Mouse (Mus musculus) layer of hippocampus, postnatal 10 days (tissue): ENCODE measurements around the gene Gm3317. TPM values are rescaled to one million over a fixed set of nuclear protein-coding genes. Genes with fewer than 3 reads are reported as not detected.
"Not testable (repeated sequence)": the region's sequence is repeated elsewhere in the genome, so short reads cannot be mapped to it uniquely, and the experiment has no call there.

Experiments
- DNase-seq, 2 experiments: peaks; one replicate each; pipeline ENCODE4 v3.0.0; 2021; ENCODE audit warnings: low spot score in 2 of 2
- long read RNA-seq: library from polyadenylated mRNA; stranded (forward); transcript quantifications from one replicate; pipeline ENCODE4 v2.0.0, GENCODE M21; 2023
- total RNA-seq, 2 experiments: library from RNA; stranded (reverse); gene quantifications; 2 replicates each; pipeline ENCODE4 v1.2.3; 2021

The Gm3317 gene
- not detected for total RNA-seq
- long read RNA-seq, partial matches to known transcripts = 0 of 1 reads
- long read RNA-seq, other reads (novel, unspliced or antisense) = 1 of 1 reads

- DNase-seq = not testable (repeated sequence)
These were observed at the start of gene Gm3317 for GRCm38 (mm10) chr14:5164235-5164634. Gene Gm3317 (plus strand): TSS chr14:5164535.

DNA sequence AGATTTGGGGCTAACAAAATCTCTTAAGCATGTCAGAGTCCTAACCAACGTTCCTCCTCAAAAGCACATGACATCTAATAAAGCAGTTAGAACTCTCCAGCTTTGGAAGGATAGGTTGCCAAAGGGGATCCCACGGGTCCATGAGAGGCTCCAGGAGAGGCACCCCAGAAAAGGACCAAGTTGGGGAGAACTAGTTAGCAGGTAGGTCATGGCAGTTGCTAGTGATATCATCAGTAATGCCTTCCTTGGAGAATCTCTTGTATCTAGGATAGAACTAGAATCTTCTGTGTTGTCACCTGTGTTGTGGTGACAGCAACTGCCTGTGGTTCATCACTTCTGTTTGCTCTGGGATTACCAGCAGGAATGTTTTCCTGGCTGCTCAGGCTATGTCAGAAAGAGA is 33.1 kb upstream of the Gm3317 start, which contains the start of gene Gm8279:
Gene Gm8279 (plus strand): TSS at position 301 of the 400 bp plus-strand sequence.
- not testable (repeated sequence) for DNase-seq

DNA sequence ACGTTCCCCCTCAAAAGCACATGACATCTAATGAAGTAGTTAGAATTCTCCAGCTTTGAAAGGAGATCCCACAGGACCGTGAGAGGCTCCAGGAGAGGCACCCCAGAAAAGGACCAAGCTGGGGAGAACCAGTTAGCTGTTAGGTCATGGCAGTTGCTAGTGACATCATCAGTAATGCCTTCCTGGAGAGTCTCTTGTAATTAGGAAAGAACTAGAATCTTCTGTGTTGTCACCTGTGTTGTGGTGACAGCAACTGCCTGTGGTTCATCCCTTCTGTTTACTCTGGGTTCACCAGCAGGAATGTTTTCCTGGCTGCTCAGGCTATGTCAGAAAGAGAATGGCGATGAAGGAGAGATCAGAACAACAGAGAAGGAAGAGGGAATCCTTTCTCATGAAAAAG is 21.2 kb downstream of the Gm3317 start, which contains the start of gene Gm8271:
Gene Gm8271 (plus strand): TSS at position 301 of the 400 bp plus-strand sequence.
- not testable (repeated sequence) for DNase-seq

Other genes with a start within 250 kb of the Gm3317 start
- not detected for gene Gm8297, start 180.6 kb upstream of the Gm3317 start, total RNA-seq
- not detected for gene Gm3298, start 148.6 kb upstream of the Gm3317 start, total RNA-seq
- not detected for gene 4930555G01Rik, start 113.9 kb upstream of the Gm3317 start, total RNA-seq
- 1 to 10 TPM; 4.8 to 5.2 TPM for gene Gm8281, start 93.5 kb upstream of the Gm3317 start, total RNA-seq
- not detected for gene Gm8279, start 33.0 kb upstream of the Gm3317 start, total RNA-seq
- not detected for gene Gm8271, start 21.3 kb downstream of the Gm3317 start, total RNA-seq
- not detected for gene Gm3526, start 96.0 kb downstream of the Gm3317 start, total RNA-seq
- gene Gm3542, start 170.4 kb downstream of the Gm3317 start, total RNA-seq = not detected
- not detected for gene Gm3500, start 224.5 kb downstream of the Gm3317 start, total RNA-seq